Mouse (Mus musculus) kidney, postnatal 14 days (tissue): Measurements from ENCODE around the gene Dpm2.

Experiments
- DNase-seq: peaks from one replicate; pipeline ENCODE4 v3.0.0; 2022; ENCODE audit warnings: mixed read lengths

Dpm2 gene

GRCm38 (mm10) chr2:32586871-32587351 is 16.3 kb downstream of the Dpm2 start, which contains the start of gene St6galnac4:
Gene St6galnac4, plus strand, starts transcription at chr2:32587095.
- DNase-seq: peak; percentile 94

GRCm38 (mm10) chr2:32587731-32588321 is 17.2 kb downstream of the Dpm2 start:
- DNase-seq: peak; percentile 41

- DNase-seq: peak; percentile 76
Measured at GRCm38 (mm10) chr2:32589213-32589795, 18.6 kb downstream of the Dpm2 start.

- no peak for DNase-seq
Measured at GRCm38 (mm10) chr2:32590224-32590623, 19.6 kb downstream of the Dpm2 start.

- no peak for DNase-seq
Measured at GRCm38 (mm10) chr2:32591249-32591648, 20.6 kb downstream of the Dpm2 start.

DNA sequence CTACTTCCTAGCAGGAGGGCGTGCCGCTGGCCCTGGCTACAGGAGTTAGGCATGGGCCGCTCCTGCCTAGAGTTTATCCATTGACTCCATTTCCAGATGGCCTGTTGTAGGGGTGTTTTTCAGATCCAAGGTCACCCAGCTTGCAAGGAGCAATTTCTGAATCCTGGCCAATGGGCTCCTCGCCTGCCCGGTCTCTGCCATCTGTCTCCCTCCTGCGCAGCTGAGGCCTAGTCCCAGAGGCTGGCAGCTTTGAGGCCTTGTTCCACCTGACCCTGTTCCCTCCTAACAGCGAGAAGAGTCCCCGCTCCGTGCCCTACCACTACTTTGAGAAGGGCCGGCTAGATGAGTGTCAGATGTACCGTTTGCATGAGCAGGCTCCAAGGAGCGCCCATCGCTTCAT is 26.1 kb downstream of the Dpm2 start:
- no peak for DNase-seq

GRCm38 (mm10) chr2:32597248-32597647 is 26.6 kb downstream of the Dpm2 start:
- DNase-seq: no peak

DNA sequence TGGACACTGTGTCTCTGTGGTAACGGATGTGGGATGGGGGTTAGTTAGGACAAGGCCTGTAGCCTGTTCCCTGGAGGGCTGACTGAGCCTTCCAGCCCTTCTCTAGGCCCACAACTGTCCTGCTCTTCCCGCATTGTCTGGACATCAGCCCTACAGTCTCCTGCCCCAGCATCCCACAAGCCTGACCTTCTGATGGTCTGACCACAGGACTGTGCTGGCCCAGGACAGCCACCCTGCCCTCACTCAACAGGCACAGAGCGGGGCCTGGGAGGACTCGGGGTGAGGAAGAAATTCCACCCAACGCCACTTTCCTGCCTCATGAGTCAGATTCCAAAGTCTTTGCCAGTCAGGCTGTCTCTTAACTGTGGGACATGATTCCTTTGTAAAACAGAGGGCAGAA is 27.0 kb downstream of the Dpm2 start:
- DNase-seq: no peak

GRCm38 (mm10) chr2:32598506-32598905 is 27.8 kb downstream of the Dpm2 start:
- DNase-seq: peak; percentile 67

DNA sequence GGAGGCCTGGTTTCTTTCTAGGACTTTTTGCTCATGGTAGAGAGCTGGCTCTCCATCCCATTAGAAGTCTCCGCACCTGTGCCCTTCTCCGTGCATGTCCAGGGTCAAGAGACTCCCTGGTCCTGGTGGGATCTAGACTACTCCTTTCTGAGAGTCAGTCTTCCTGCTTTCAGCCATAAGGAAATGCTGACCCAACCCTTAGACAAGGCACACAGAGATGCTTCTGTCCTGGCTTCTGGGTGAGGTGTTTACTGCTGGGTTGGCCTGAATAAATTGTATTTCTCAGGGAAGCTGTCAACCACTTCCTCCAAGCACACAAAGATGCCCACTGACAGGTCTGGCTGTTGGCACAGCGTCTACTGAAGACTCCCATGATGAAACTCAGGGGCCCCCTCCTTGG is 28.8 kb downstream of the Dpm2 start, which contains the start of gene St6galnac6:
TSS of gene St6galnac6 (plus strand) at position 301 of the 400 bp plus-strand sequence.
- no peak for DNase-seq

- peak; percentile 36 for DNase-seq
Measured at GRCm38 (mm10) chr2:32601417-32602065, 30.9 kb downstream of the Dpm2 start.

DNA sequence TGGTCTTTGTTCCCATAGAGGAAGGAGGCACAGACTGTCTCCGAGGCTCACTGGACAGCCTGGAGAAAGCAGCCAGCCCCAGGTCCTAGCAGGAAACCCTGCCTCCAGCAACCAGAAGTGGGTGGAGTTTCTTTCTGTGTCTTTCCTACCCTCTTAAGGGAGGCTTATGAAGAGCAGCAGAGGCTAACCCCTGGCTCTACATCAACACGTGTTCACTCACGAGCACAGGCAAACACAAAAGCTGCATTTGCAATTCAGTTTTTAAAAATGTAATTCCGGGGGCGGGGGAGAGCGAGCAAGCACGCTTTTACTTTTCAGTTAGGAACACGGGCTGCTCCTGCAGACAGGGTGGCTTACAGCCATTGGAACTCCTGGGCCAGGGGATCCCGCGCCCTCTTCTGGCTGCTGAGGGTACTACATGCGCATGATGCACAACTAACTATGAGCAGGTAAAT is 32.0 kb downstream of the Dpm2 start:
- DNase-seq: peak; percentile 91

- no peak for DNase-seq
Measured at GRCm38 (mm10) chr2:32604631-32605030, 34.0 kb downstream of the Dpm2 start.

DNA sequence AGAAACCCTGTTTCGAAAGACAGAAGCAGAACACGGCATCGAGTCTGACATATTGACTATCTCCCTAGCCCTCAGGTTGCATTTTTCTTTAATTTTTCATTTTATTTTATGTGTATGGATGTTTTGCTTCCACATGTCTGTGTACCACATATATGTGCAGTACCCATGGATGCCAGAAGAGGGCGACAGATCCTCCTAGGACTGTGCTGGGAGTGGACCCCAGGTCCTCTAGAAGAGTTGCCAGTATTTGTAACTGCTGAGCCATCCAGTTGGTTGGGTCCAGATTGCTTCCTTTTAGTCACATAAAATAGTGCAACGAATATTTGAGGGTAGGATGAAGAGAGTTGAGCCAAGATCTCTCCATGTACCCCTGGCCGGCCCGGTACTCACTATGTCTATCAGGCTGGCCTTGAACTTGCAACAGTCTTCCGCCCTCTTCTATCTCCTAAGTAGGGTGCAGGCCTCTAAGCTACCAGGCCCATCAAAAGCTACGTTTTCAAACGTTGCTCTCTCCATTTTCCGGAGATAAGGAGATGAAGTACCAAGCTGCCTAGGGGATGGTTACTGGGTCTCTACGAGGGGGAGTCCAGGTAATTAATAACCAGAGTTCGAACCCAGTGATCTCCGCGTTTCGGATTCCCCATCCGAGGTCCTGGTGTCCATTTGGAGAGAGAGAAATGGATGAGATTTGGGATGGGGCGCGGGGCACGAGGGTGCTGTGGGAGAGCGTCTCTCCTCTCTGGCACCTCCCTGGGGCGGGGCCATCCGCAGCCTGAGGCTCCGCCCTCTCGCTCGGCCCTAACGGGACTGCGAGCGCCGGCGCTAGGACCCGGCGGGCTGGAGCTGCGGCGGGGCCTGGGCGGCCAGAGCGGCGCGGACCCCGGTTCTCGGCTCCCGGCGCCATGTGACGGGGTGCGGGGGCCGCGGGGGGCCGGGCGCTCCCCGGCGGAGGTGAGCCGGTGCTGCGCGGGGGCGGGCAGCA is 35.8 kb downstream of the Dpm2 start:
- peak; percentile 89 for DNase-seq

- peak; percentile 40 for DNase-seq
Measured at GRCm38 (mm10) chr2:32607262-32607947, 36.7 kb downstream of the Dpm2 start.

DNA sequence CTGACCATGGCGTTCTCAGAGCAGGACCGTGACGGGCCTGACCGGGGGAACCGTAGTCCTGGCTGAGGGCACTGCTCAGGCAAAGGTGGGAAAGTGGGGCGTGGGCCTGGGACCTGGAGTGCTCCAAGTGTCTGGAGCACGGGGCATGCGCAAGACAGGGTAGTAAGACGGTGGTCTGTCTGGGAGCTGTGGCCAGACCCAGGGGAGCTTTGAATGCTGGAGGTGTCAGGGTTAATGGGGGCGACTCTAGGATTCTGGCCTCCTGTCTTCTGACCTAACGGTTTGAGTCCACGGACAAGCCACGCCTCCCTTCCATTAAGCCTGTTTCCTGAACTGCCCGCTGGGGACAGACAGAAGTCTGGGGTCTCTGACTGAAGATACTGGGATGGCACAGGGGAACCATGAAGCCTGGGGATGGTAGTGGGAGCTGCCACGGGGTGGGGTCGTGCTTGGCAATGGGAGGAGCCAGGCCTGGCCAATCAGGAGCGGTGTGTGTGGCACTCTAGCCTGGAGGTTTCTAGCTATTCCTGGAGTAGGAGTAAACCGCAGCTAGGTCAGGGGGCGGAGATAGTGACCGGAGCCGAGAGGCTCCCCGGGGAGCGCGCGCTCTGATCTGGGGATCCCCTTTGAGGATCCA is 37.6 kb downstream of the Dpm2 start:
- peak; percentile 66 for DNase-seq

DNA sequence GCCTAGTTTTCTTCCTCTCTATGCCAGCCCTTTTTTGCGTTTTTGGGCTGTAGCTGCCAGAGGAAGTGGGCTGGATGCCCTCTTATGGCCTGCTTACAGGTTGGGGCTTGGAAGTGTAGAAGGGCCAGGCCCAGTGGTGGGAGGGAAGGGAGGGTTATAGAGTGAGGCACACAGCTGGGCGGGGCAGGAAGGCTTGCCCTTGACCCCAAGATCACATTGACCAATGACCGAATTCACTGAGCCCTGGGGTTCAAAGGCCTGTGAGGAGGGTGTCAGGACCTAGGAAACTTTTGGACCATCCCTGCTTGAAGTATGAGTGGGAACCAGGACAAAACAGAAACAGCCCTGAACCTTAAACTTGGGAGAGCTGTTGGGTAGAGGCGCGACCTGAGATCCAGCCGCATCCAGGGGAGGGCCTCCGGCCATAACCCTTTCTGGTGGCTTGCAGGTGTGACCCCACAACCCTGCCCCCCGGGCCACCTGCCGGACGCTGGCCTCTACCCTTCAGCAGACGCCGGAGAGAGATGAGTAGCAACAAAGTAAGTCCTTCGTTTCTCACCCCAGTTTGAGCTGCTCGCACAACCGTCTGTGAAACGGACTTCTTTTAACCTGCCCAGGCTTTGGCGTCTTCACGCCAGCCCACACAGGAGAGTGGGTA is 38.2 kb downstream of the Dpm2 start:
- DNase-seq: no peak

GRCm38 (mm10) chr2:32610610-32611229 is 40.1 kb downstream of the Dpm2 start:
- DNase-seq: peak; percentile 62

DNA sequence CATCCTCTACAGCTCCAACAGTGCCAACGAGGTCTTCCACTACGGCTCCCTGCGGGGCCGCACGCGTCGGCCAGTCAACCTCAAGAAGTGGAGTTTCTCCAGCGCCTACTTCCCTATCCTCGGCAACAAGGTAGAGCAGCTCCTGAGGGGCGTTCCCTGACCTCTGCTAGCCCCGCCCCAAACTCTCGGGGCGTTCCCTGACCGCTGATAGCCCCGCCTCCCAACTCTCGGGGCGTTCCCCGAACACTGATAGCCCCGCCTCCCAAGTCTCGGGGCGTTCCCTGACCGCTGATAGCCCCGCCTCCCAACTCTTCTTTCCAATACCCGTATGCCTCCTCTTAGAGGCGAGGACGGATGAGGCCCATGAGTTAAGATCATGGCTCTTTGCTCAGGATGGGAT is 41.6 kb downstream of the Dpm2 start:
- no peak for DNase-seq

DNA sequence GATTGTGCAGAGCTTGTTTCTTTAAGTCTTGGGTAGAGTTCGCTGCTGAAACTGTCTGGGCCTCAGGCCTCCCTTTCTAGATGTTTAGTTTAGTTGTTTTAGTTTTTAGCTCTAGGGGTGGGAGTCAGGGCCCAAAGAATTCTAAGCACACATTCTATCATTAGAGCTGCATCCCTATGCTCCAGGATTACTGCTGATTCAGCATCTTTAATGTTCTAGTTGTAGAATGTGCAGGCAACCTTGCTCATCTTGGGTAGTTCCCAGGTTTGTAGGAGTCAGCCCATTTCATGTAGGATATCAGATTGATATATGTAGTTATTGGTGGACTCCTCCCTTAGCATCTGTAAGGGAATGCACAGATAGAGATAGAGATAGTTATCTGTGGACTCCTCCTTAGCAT is 46.5 kb downstream of the Dpm2 start:
- DNase-seq: no peak

DNA sequence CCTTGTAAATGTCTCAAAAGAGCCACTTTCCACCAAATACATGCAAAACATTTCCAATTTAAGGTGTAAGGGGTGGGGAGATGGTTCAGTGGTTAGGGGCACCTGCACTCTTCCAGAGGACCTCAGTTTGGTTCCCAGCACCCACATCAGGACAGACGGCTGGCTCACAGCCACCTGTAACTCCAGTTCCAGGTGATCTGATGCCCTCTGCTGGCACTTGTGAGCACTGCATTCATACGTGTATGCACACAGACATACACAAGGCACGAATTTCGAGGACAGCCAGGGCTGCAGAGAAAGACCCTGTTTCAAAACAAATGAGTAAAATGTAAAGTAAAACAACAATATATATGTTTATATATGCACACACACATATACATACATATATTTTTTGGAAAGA is 46.9 kb downstream of the Dpm2 start:
- DNase-seq: no peak
